Mouse (Mus musculus) MEL (cell line): ENCODE data around the gene Ctps.

ENCODE experiments used
- CTCF ChIP-seq, 3 experiments: IDR thresholded peaks in 2 of 3; conservative IDR thresholded peaks in 1 of 3; 2 replicates each; pipeline ENCODE4 v1.5.1; 2011 to 2012; ENCODE audit warnings: low read length in 3 of 3, low read depth in 2 of 3, mild to moderate bottlenecking in 2 of 3, improper control_type of control experiment in 1 of 3, inconsistent platforms in 1 of 3, mixed read lengths in 1 of 3, moderate library complexity in 1 of 3; ENCODE audit not compliant: control insufficient read depth in 1 of 3, insufficient read depth in 1 of 3, poor library complexity in 1 of 3, severe bottlenecking in 1 of 3
- EP300 ChIP-seq, 2 experiments: IDR thresholded peaks; 2 replicates each; pipeline ENCODE4 v1.6.1; 2011; ENCODE audit warnings: improper control_type of control experiment in 2 of 2, low read length in 2 of 2, low read depth in 1 of 2, mild to moderate bottlenecking in 1 of 2
- JUND ChIP-seq: IDR thresholded peaks from 2 replicates; pipeline ENCODE4 v1.6.1; 2011; ENCODE audit warnings: low read depth, mild to moderate bottlenecking, improper control_type of control experiment, low read length
- POLR2A ChIP-seq, 2 experiments: IDR thresholded peaks; 2 replicates each; pipeline ENCODE4 v1.6.1; 2011 to 2012; ENCODE audit warnings: low read length in 2 of 2, mild to moderate bottlenecking in 2 of 2, control low read depth in 1 of 2, improper control_type of control experiment in 1 of 2, low read depth in 1 of 2, moderate library complexity in 1 of 2; ENCODE audit not compliant: control insufficient read depth in 1 of 2, insufficient read depth in 1 of 2, poor library complexity in 1 of 2
- POLR2AphosphoS2 ChIP-seq: IDR thresholded peaks from 2 replicates; pipeline ENCODE4 v1.6.1; 2011; ENCODE audit warnings: low read length, improper control_type of control experiment
- POLR2AphosphoS5 ChIP-seq: IDR thresholded peaks from 2 replicates; pipeline ENCODE4 v1.6.1; 2012; ENCODE audit warnings: low read depth, borderline replicate concordance, mild to moderate bottlenecking, inconsistent platforms, low read length, moderate library complexity, mixed read lengths
- RCOR1 ChIP-seq: IDR thresholded peaks from 2 replicates; pipeline ENCODE4 v1.6.1; 2012; ENCODE audit warnings: low read depth, mild to moderate bottlenecking, inconsistent platforms, low read length, improper control_type of control experiment
- USF2 ChIP-seq, 2 experiments: IDR thresholded peaks; 2 replicates each; pipeline ENCODE4 v1.6.1; 2011 to 2012; ENCODE audit warnings: improper control_type of control experiment in 2 of 2, low read length in 2 of 2, borderline replicate concordance in 1 of 2, inconsistent platforms in 1 of 2, low read depth in 1 of 2, mild to moderate bottlenecking in 1 of 2; ENCODE audit not compliant: insufficient read depth in 1 of 2
- ZC3H11A ChIP-seq: IDR thresholded peaks from 2 replicates; pipeline ENCODE4 v1.6.1; 2012; ENCODE audit warnings: low read depth, mild to moderate bottlenecking, inconsistent platforms, low read length, improper control_type of control experiment
- ZKSCAN1 ChIP-seq: IDR thresholded peaks from 2 replicates; pipeline ENCODE4 v1.6.1; 2012; ENCODE audit warnings: low read depth, mild to moderate bottlenecking, inconsistent platforms, low read length, improper control_type of control experiment, moderate library complexity

DNA sequence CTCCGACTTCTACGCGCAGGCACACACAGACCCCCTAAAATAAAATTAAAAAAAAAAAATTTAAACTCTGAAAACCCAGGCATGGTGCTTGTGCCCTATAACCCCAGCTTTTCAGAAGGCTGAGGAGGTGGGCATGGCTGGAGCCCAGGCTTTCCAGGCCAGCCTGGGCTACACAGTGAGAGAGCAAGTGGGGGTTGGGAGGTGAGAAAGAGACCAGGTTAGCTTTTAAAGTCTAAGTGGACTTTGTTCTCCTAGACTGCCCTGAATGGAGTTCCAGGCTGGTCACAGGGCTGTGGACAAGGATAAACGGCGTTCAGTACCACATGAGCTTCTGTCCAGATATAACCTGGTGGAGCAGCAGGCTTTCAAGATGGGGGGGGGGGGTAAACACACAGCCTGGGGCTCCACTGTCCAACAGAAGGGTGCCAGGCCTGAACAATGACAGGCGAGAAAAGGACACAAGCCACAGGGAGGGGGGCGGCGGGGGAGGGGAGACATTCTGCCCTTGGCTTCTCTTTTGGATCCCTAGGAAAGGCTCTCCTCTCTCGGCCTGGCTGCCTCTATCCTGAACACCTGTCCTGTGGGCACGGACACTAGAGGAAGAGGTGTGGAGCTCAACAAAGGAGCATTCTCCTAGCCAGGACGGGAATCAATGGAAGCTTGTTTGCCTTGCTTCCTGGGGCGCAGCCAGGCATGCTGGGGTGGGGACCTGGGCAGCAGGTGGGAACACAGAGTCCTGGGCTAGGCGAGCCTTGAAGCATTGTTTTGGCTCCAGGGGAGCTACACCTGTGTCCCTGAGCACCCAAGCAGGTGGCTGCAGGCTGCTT, 46.3 kb upstream of the Ctps start:
- TF ChIP-seq POLR2AphosphoS2 = no peak
- TF ChIP-seq CTCF (IDR thresholded peaks at IDR 0.05 in 2 of 3, conservative IDR thresholded peaks at IDR 0.05 in 1 of 3; ENCODE audit: control insufficient read depth in 1 of 3, insufficient read depth in 1 of 3, low read depth in 2 of 3, low read length in 3 of 3, poor library complexity in 1 of 3, severe bottlenecking in 1 of 3) = no peak
- TF ChIP-seq USF2 (IDR thresholded peaks at IDR 0.05; ENCODE audit: borderline replicate concordance in 1 of 2, insufficient read depth in 1 of 2, low read depth in 1 of 2, low read length in 2 of 2) = no peak
- TF ChIP-seq POLR2AphosphoS5 = no peak
- TF ChIP-seq POLR2A (IDR thresholded peaks at IDR 0.05; ENCODE audit: control insufficient read depth in 1 of 2, insufficient read depth in 1 of 2, low read depth in 1 of 2, low read length in 2 of 2, poor library complexity in 1 of 2) = no peak
- TF ChIP-seq ZKSCAN1 = no peak
- no peak for TF ChIP-seq JUND
- TF ChIP-seq RCOR1 = no peak
- no peak for TF ChIP-seq ZC3H11A
- TF ChIP-seq EP300 (IDR thresholded peaks at IDR 0.05; ENCODE audit: low read depth in 1 of 2, low read length in 2 of 2) = no peak
